Mouse (Mus musculus) right cerebral cortex, postnatal 10 days (tissue): ENCODE data around the gene Auts2.

Experiments used
- DNase-seq, 2 experiments: peaks; one replicate each; pipeline ENCODE4 v3.0.0; 2021; ENCODE audit warnings: low spot score in 2 of 2

Auts2 gene

GRCm38 (mm10) chr5:131733324-131733660 is 809.9 kb downstream of the Auts2 start:
- DNase-seq, result no peak

GRCm38 (mm10) chr5:131732631-131733323 is 810.4 kb downstream of the Auts2 start:
- no peak for DNase-seq

GRCm38 (mm10) chr5:131729456-131729855 is 813.7 kb downstream of the Auts2 start:
- no peak for DNase-seq

- DNase-seq, result no peak
Measured at GRCm38 (mm10) chr5:131727909-131728308, 815.2 kb downstream of the Auts2 start.

- no peak for DNase-seq
Measured at GRCm38 (mm10) chr5:131724508-131724907, 818.6 kb downstream of the Auts2 start.

- no peak for DNase-seq
Measured at GRCm38 (mm10) chr5:131722791-131723190, 820.4 kb downstream of the Auts2 start.

GRCm38 (mm10) chr5:131722361-131722760 is 820.8 kb downstream of the Auts2 start:
- no peak for DNase-seq

- peak; percentile 48 to 53 for DNase-seq
Measured at GRCm38 (mm10) chr5:131718013-131718412, 825.1 kb downstream of the Auts2 start.

- DNase-seq, result peak in 1 of 2 experiments; percentile 31
Measured at GRCm38 (mm10) chr5:131717359-131717965, 825.7 kb downstream of the Auts2 start.

GRCm38 (mm10) chr5:131714979-131715378 is 828.2 kb downstream of the Auts2 start:
- no peak for DNase-seq

- no peak for DNase-seq
Measured at GRCm38 (mm10) chr5:131712441-131712840, 830.7 kb downstream of the Auts2 start.

- peak in 1 of 2 experiments; percentile 32 for DNase-seq
Measured at GRCm38 (mm10) chr5:131711474-131712129, 831.5 kb downstream of the Auts2 start.

GRCm38 (mm10) chr5:131710735-131711473 is 832.2 kb downstream of the Auts2 start:
- DNase-seq, result no peak

GRCm38 (mm10) chr5:131707471-131707870 is 835.7 kb downstream of the Auts2 start:
- peak; percentile 65 to 78 for DNase-seq

- no peak for DNase-seq
Measured at GRCm38 (mm10) chr5:131703729-131704128, 839.4 kb downstream of the Auts2 start.

GRCm38 (mm10) chr5:131702840-131703392 is 840.2 kb downstream of the Auts2 start:
- no peak for DNase-seq

GRCm38 (mm10) chr5:131698900-131699299 is 844.2 kb downstream of the Auts2 start:
- DNase-seq, result peak in 1 of 2 experiments; percentile 50

- no peak for DNase-seq
Measured at GRCm38 (mm10) chr5:131690781-131691180, 852.4 kb downstream of the Auts2 start.

- no peak for DNase-seq
Measured at GRCm38 (mm10) chr5:131686956-131687618, 856.1 kb downstream of the Auts2 start.

GRCm38 (mm10) chr5:131680127-131680845 is 862.9 kb downstream of the Auts2 start:
- peak; percentile 51 to 62 for DNase-seq

GRCm38 (mm10) chr5:131679523-131679922 is 863.6 kb downstream of the Auts2 start:
- DNase-seq, result no peak
